Mouse (Mus musculus) olfactory bulb, adult 2 months (tissue): Measurements from ENCODE around the gene Pak2. TPM values are rescaled to one million over a fixed set of nuclear protein-coding genes. Genes with fewer than 3 reads are reported as not detected.
A peak's percentile ranks its signal among the peaks of the same experiment; 100 is the strongest.

Experiments used
- H3K27ac ChIP-seq: fragments of 200-500 bp; 2 replicates; pipeline ENCODE4 v1.5.1; 2012; ENCODE audit warnings: low read depth, low read length; ENCODE audit not compliant: insufficient read depth
- H3K4me1 ChIP-seq: fragments of 200-500 bp; 2 replicates; pipeline ENCODE4 v1.6.1; 2012; ENCODE audit warnings: low read length; ENCODE audit not compliant: control insufficient read depth, insufficient read depth
- H3K4me3 ChIP-seq: fragments of 200-500 bp; 2 replicates; pipeline ENCODE4 v1.5.1; 2012; ENCODE audit warnings: mild to moderate bottlenecking, low read depth, low read length, moderate library complexity; ENCODE audit not compliant: insufficient read depth
- CTCF ChIP-seq: fragments of 200-500 bp; IDR thresholded peaks from 2 replicates; pipeline ENCODE4 v1.5.1; 2012; ENCODE audit warnings: low read depth, mild to moderate bottlenecking, low read length, moderate library complexity; ENCODE audit not compliant: insufficient read depth
- POLR2A ChIP-seq: fragments of 200-500 bp; IDR thresholded peaks from 2 replicates; pipeline ENCODE4 v1.6.1; 2012; ENCODE audit warnings: mild to moderate bottlenecking, low read depth, low read length, moderate library complexity; ENCODE audit not compliant: insufficient read depth
- WGBS: fragments of 180-500 bp; shearing (Covaris S2); methylation state at CpG from one replicate; pipeline ENCODE4 v1.1.7; 2018; 5-methylcytosine and 5-hydroxymethylcytosine counted together
- polyA plus RNA-seq: library from polyadenylated mRNA; stranded (reverse); fragments of >200 nt; gene quantifications from 2 replicates; pipeline ENCODE4 v1.2.4, GENCODE M21; 2012; ENCODE audit warnings: low replicate concordance; ENCODE audit not compliant: missing spikeins, insufficient read depth, insufficient read length

Pak2 gene
- polyA plus RNA-seq, 1 experiment, result 52.8 TPM

- WGBS, result 95% methylated on average over 9 of the region's 9 CpGs
- no peak for TF ChIP-seq CTCF
- no peak for TF ChIP-seq POLR2A
- Histone ChIP-seq H3K4me1 (no peaks in the 10 kb centered on the region), H3K27ac (no peak overlapping the region), H3K4me3 (no peak overlapping the region)
Observed at GRCm38 (mm10) chr16:32019678-32020077, 59.5 kb downstream of the Pak2 start.

- H3K4me3 ChIP-seq, result no peak overlapping the region
- 82% methylated on average over 4 of the region's 4 CpGs for WGBS
- no peak overlapping the region for H3K27ac ChIP-seq
- no peaks in the 10 kb centered on the region for H3K4me1 ChIP-seq
- TF ChIP-seq POLR2A (no peak), CTCF (no peak)
Observed at GRCm38 (mm10) chr16:32010330-32010729, 68.8 kb downstream of the Pak2 start.

GRCm38 (mm10) chr16:32009913-32010312, 69.2 kb downstream of the Pak2 start:
- WGBS, result 30% methylated on average over 5 of the region's 5 CpGs
- H3K4me1 ChIP-seq, result no peaks in the 10 kb centered on the region
- no peak overlapping the region for H3K27ac ChIP-seq
- H3K4me3 ChIP-seq, result no peak overlapping the region
- TF ChIP-seq CTCF, result no peak

- Histone ChIP-seq H3K4me1 (no peaks in the 10 kb centered on the region), H3K4me3 (no peak overlapping the region), H3K27ac (no peak overlapping the region)
- 77% methylated on average over 10 of the region's 10 CpGs for WGBS
- TF ChIP-seq CTCF, result no peak
- TF ChIP-seq POLR2A, result no peak
Observed at GRCm38 (mm10) chr16:32008529-32009293, 70.4 kb downstream of the Pak2 start.

- peaks cover 9% of the 10 kb centered on the region; the same call in 1 of the 2 replicates for H3K4me1 ChIP-seq
- no peak overlapping the region for H3K27ac ChIP-seq
- no peak overlapping the region for H3K4me3 ChIP-seq
- 94% methylated on average over 3 of the region's 3 CpGs for WGBS
- TF ChIP-seq CTCF (no peak), POLR2A (no peak)
Observed at GRCm38 (mm10) chr16:32004731-32005130, 74.4 kb downstream of the Pak2 start.

GRCm38 (mm10) chr16:32002509-32003477, 76.3 kb downstream of the Pak2 start, which contains the start of gene Senp5:
Gene Senp5, minus strand, starts transcription at chr16:32003287.
- WGBS, result under 1% methylated on average over 66 of the region's 66 CpGs
- H3K4me1 ChIP-seq, result peaks cover 11% of the 10 kb centered on the region; the same call in 1 of the 2 replicates
- peak within 1 kb of the TSS; percentile 90 for H3K4me3 ChIP-seq
- 0 out of 2 replicates have a peak within 1 kb of the TSS, but pooled peaks have one; percentile 42 for H3K27ac ChIP-seq
- TF ChIP-seq POLR2A (peak; percentile 83), CTCF (no peak)

- WGBS, result 88% methylated on average over 5 of the region's 5 CpGs
- H3K27ac ChIP-seq, result no peak overlapping the region
- TF ChIP-seq CTCF, result no peak
- TF ChIP-seq POLR2A, result no peak
- H3K4me1 ChIP-seq, result peaks cover 9% of the 10 kb centered on the region; the same call in 1 of the 2 replicates
- H3K4me3 ChIP-seq, result no peak overlapping the region
Observed at GRCm38 (mm10) chr16:31996371-31996770, 82.8 kb downstream of the Pak2 start.

- no peak overlapping the region for H3K4me3 ChIP-seq
- H3K4me1 ChIP-seq, result 0 out of 2 replicates have a peak, but pooled peaks cover 5% of the 10 kb centered on the region
- TF ChIP-seq CTCF (no peak), POLR2A (no peak)
- H3K27ac ChIP-seq, result no peak overlapping the region
Observed at GRCm38 (mm10) chr16:31993946-31994345, 85.2 kb downstream of the Pak2 start.
